Mouse (Mus musculus) urinary bladder, postnatal 36 days (tissue): ENCODE measurements around the gene Selplg.
"Not testable (repeated sequence)": the region's sequence is repeated elsewhere in the genome, so short reads cannot be mapped to it uniquely, and the experiment has no call there.

ENCODE experiments used
- DNase-seq, 2 experiments: peaks; one replicate each; pipeline ENCODE4 v3.0.0; 2022; ENCODE audit warnings: low spot score in 2 of 2, mixed read lengths in 1 of 2

Selplg gene

GRCm38 (mm10) chr5:113791197-113792095 lies 41.0 kb downstream of the Selplg start:
- no peak for DNase-seq

- DNase-seq: no peak
These were observed 41.8 kb downstream of the Selplg start for GRCm38 (mm10) chr5:113790453-113791196.

GRCm38 (mm10) chr5:113789075-113789788 lies 43.2 kb downstream of the Selplg start:
- peak in 1 of 2 experiments; percentile 48 for DNase-seq

- no peak for DNase-seq
These were observed 43.8 kb downstream of the Selplg start for GRCm38 (mm10) chr5:113788645-113789044.

- no peak for DNase-seq
These were observed 45.5 kb downstream of the Selplg start for GRCm38 (mm10) chr5:113786985-113787384.

GRCm38 (mm10) chr5:113784104-113784503 lies 48.3 kb downstream of the Selplg start:
- not testable (repeated sequence) for DNase-seq

- peak in 1 of 2 experiments; percentile 61 for DNase-seq
These were observed 48.9 kb downstream of the Selplg start for GRCm38 (mm10) chr5:113783581-113784001.

- no peak for DNase-seq
These were observed 49.8 kb downstream of the Selplg start for GRCm38 (mm10) chr5:113782624-113783023.

GRCm38 (mm10) chr5:113781875-113782274 lies 50.6 kb downstream of the Selplg start:
- DNase-seq: no peak

- no peak for DNase-seq
These were observed 51.2 kb downstream of the Selplg start for GRCm38 (mm10) chr5:113781254-113781653.

- DNase-seq: no peak
These were observed 51.7 kb downstream of the Selplg start for GRCm38 (mm10) chr5:113780763-113781162.

- no peak for DNase-seq
These were observed 52.2 kb downstream of the Selplg start for GRCm38 (mm10) chr5:113780082-113780752.

- DNase-seq: no peak
These were observed 52.9 kb downstream of the Selplg start for GRCm38 (mm10) chr5:113779569-113779968.

- not testable (repeated sequence) for DNase-seq
These were observed 54.7 kb downstream of the Selplg start for GRCm38 (mm10) chr5:113777728-113778127.

GRCm38 (mm10) chr5:113776896-113777226 lies 55.6 kb downstream of the Selplg start:
- no peak for DNase-seq

- DNase-seq: no peak
These were observed 56.1 kb downstream of the Selplg start for GRCm38 (mm10) chr5:113776128-113776895.

- DNase-seq: no peak
These were observed 56.9 kb downstream of the Selplg start for GRCm38 (mm10) chr5:113775585-113775984.

GRCm38 (mm10) chr5:113773664-113774063 lies 58.8 kb downstream of the Selplg start:
- peak; percentile 81 to 89 for DNase-seq

GRCm38 (mm10) chr5:113772905-113773519 lies 59.4 kb downstream of the Selplg start:
- no peak for DNase-seq

GRCm38 (mm10) chr5:113772450-113772895 lies 60.0 kb downstream of the Selplg start, which contains the start of the genes Sart3 and Iscu:
TSS of gene Sart3 (minus strand) at chr5:113772510.
TSS of gene Iscu (plus strand) at chr5:113772748.
- DNase-seq: peak; percentile 92 to 93
